Mouse (Mus musculus) adrenal gland, adult 2 months (tissue): ENCODE results near the gene Bckdhb. TPM values are rescaled to one million over a fixed set of nuclear protein-coding genes. Genes with fewer than 3 reads are reported as not detected.

ENCODE experiments used
- DNase-seq: peaks from one replicate; pipeline ENCODE4 v3.0.0; 2021
- polyA plus RNA-seq: library from polyadenylated mRNA; depleted of rRNA; stranded (reverse); fragments of >200 nt; gene quantifications from 2 replicates; pipeline ENCODE4 v1.2.3, GENCODE M21; 2012
- total RNA-seq, 2 experiments: library from RNA; stranded (reverse); gene quantifications; 2 replicates each; pipeline ENCODE4 v1.2.3; 2021

Gene Bckdhb
- total and polyA plus RNA-seq, 3 experiments = 20.7 to 104 (median 100) TPM

DNA sequence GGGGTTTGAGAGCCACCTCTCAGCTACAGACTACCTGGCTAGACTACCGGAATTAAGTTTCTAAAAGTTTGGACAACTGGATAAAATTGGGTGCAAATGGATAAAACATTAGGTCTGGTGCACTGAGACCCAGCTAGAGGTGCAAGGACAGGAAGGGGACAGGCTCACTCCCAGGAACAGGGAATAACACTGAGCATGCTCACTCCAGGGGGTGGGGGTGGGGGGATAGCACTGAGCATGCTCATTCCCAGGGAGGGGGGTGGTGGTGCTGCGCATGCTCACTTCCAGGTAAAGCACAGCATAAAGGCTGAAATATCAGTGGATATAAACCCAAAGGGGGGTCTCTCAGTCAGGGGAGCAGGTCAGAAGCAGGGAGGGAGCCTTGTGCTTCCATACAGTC lies 120.7 kb downstream of the Bckdhb start:
- DNase-seq = no peak

DNA sequence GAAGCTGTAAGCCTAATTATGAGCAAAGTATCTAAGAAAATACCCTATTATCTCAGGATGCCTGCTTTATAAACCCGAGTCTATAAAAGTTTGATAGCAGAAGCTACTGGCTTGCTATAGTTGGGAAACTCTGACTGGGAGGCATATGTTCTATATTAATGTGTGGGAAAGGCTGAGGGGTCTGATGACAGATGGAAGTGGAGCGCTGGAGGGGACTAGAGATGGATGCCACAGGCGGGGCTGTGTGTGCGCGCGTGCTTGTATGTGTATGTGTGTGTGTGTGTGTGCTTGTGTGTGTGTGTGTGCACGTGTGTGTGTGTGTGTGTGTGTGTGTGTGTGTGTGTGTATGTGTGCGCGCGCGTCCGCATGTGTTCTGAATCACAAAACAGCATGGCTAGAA lies 121.4 kb downstream of the Bckdhb start:
- no peak for DNase-seq

DNA sequence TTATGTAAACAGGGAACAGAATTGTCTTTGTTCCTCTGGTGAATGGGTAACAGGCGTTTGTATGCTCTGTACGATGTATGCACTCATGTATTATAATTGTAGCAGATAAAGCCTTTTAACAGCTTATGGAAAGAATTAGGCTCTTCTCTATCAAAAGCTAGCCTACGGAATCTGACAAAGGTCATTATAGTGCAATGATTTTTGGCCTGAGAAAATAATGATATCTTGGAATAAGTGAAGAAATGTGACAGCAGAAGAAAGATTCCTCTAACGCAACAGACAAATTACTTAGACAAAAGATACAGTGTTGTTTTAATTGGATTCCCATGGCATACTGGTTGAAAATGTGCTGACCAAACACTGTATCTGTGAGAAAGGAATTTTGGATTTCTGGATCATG lies 122.0 kb downstream of the Bckdhb start:
- DNase-seq = no peak

DNA sequence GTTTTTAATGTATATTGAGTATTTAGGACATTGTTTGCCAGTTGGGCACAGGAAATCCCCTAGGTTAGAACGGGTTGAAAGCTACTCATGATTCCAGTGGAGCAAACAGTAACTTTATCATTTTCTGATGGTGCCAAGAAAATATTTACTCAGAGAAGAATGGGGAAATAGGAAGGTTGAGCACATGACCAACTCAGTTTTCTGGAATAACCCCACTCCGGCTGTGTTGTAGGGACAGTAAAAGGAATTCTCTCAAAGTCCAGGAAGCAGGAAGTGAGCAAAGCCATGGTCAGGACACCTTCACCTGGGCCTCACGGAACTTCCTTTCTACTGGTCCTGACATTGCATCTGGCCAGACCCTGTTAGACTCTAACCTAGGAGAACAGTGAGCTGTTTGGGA lies 122.5 kb downstream of the Bckdhb start:
- no peak for DNase-seq

DNA sequence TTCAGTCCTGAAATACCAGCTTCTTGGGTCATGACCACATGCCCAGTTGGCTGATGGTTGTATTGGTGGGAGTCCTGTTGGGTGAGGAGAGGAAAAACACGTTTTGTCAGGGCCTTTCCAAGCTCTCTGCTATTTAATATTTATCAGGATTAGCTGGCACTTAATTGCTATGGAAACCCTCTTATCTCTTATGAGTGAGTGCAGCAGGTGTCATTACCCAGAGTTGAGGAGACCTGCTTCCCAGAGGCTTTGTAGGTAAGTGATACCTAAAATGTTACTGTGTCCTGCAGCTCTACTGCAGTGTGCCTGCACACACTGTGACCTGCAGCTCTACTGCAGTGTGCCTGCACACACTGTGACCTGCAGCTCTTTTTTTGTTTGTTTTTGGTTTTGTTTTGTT lies 124.2 kb downstream of the Bckdhb start:
- DNase-seq = no peak

DNA sequence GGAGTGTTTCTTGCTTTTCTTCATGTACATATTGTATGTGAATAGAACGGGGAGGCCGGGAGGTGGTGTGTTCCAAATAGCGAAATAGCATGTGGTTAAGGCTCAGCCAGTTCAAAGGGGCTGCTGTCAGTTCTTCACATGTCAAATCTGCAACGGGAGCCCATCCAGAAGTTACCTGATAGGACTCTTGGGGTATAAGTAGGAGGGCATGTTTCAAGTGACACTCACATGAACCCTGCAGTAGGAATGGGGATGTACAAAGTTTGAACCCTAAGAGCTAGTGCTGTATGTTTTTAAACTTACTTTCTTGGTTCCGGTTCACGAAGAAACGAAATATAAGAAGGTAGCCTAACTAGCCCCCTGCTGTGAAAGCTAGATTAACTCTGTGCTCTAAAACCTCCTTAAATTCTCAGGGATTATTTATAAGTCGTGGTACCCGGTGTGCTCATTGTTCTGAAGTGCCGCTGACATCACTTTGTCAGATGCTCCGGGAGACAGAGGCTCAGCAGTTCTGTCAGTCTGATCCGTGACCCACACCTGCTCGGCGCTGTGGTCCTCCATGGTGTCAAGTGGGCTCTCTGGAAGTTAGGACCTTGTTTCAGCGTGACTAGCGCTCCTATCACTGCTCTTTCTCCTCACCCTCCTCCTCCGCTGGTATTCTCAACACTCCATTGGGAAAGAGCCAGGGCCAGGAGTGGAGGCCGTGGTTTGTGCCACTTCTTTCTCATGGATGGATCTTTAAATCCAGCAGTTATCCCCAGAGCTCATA lies 126.1 kb downstream of the Bckdhb start:
- DNase-seq = no peak

DNA sequence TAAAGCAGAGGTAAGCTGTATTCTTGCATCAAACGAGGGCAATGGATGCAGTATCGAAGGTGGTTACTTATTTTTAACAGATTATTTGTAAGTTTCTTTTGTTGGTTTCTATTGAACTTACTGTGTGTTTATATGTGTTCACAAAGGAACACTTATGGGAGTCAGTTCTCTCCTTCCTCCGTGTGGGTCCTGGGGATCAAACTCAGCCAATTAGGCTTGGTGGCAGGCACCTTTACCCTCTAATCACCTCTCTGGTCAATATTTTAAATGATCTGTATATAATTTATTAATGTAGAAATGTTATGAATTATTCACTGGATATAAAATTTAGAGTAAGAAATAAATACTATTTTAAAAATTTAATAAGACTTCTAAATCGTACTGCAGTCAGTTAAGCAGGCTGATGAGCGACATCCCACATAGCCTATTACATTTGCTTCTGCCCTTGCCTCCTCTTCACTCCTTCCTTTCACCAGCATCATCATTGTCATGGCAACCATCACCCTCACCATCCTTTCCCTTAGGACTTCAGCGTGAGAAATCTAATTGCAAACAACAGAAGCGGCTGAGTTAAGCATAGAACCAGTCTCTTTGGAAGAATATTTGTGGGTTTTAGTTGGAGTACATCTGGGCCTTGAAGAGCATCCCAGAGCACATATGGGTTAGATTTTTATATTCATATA lies 130.3 kb downstream of the Bckdhb start:
- DNase-seq = no peak

DNA sequence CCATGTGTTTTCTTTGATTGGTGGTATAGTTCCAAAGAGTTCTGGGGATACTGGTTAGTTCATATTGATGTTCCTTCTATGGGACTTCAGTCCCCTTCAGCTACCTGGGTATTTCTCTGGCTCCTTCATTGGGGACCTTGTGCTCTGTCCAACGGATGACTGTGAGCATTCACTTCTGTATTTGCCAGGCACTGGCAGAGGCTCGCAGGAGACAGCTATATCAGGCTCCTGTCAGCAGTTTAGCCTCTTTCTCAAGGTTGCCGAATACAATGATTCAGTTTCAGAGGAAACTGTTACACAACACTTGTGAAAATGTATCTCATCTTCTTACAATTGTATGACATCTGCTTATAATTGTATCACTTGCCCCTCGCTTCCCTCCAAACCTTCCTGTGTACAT lies 135.8 kb downstream of the Bckdhb start:
- DNase-seq = peak; percentile 48

DNA sequence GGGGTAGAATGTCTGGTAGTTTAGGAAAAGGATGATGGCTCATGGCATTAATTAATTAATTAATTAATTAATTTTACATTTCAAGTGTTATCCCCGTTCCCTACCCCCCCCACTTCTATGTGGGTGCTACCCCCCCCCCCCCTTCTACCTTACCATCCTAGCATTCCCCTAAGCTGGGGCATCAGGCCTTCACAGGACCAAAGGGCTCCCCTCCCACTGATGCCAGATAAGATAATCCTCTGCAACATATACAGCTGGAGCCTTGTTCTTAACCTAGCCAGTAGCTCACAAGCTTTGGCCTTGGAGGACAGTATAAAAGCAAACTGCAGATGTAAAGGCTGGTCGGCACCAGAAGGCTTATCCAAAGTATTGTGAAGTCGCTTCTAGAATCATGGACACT lies 138.7 kb downstream of the Bckdhb start:
- no peak for DNase-seq

DNA sequence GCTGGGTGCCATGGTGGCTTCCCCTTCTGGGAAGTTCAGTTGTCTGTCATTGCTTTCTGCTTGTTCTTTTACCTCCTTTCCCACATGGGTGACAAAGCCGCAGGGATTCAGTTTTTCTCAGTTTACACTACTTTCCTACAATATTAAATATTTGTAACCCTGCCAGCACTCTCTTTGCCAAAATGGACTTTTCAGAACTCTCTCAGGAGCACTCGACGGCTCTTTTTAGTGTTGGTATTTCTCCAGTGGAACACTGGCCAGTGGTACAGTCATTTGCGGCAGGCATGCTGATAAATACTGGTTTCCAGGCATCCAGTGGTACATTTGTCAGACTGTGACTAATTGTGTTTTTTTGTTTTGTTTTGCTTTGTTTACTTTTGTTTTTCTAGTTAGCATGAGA lies 139.2 kb downstream of the Bckdhb start:
- DNase-seq = no peak

DNA sequence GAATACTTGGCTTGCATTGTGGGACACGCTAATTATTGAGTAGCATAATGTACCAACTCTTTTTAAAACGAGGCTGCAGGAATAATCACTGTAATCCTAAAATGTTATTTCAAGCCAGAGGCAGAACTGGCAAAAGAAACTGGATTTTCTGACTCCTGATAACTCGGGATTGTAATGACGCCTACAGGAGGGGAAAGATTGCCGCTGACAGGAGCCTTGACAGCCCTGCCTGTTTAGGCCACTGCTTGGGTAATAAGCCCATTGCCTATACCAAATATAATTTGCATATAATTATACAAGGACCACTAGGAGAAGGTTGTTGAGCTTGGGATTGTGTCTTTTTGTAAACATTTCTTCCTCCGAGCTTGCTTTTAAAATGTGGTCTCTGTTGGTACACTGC lies 145.3 kb downstream of the Bckdhb start:
- no peak for DNase-seq

DNA sequence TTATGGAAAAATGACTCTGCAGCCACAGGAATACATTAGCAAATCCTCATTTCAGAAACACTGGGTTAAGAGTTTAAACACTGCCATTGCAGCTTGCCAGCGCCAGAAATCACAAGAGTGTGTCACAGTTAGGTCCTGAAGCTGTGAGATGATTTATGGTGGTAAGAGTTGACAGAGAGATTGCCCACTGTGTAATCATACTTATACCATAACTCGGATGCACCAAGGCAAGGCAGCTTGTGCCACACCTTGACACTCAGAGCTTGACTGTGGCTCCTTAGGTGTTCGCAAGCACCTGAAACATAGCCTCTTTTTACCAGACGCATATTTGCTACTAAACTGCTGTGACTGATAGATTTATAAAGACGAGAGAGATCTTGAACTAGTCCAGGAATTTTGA lies 145.8 kb downstream of the Bckdhb start:
- DNase-seq = no peak

DNA sequence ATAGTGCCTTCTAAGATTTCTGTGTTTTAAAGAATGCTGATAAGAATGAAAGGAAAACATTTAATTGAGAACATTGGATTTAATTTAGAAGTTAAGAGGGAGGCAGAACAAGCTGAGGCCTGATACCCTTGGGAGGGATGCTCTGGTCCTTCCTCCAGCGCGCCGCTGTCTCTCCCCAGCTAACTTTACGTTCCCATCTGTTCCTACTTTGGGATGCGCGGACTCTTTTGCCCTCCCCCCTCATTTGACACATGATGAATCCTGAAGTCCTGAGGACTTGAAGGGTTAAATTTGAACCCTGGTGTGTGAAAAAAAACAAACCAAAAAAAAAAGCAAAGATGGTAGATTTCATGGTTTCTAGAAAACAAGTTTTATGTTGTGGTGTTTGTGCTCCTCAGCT lies 147.6 kb downstream of the Bckdhb start:
- no peak for DNase-seq

DNA sequence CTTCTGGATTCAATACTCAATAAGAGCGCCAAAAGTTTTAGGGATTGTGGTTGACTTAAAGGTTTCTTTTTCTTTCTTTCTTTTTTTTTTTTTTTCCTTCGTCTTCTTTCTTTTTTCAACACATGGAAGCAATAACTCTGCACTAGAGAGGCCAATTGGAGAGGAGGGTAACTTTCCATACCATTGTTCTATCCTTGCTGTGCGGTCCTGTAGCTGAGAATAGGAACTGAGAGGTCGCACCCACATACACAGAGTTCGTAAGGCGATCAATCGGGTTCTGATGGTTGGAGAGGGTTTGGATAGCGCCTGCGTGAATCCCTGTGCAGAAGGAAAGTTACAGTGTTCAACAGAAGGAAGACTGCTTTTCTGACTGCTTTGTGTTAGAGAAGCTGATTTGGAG lies 148.3 kb downstream of the Bckdhb start:
- no peak for DNase-seq

DNA sequence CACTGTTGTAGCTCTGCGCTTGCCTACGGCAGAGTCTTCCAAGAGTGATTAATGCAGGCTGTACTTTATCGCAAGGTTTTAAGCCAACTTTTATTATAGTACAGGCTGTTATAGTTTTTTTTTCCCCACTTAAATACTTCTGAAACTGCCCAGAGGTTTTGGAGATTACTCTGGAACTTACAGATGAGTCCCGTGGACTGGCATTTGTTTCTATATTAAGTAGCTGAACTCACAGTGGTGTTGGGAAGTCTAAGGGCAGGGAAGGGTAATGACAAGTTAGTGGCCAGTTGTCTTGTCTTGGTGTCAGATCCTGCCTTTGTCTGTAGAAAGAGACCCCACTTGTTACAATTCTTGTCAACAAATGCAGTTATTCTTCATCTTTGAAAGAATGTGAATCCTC lies 158.6 kb downstream of the Bckdhb start:
- no peak for DNase-seq

DNA sequence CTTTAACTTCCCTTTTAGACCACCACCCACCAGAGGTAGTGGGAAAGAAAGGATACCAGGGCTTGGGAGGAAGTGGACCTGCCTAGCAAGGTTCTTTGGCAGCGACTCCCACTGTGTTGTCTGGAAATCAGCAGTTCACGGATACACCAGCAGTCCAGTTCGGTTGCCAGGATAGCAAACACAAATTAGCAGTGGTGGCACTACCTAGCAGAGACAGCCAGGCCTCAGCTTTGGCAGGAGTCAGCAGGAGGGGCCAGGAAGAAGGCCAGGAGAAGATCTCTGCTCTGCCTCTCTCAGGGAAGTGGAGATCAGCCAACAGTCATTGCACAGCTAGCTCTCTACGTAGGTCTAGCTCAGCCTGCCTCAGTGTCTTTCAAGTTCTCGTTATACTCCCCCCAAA lies 159.7 kb downstream of the Bckdhb start:
- DNase-seq = peak; percentile 16

DNA sequence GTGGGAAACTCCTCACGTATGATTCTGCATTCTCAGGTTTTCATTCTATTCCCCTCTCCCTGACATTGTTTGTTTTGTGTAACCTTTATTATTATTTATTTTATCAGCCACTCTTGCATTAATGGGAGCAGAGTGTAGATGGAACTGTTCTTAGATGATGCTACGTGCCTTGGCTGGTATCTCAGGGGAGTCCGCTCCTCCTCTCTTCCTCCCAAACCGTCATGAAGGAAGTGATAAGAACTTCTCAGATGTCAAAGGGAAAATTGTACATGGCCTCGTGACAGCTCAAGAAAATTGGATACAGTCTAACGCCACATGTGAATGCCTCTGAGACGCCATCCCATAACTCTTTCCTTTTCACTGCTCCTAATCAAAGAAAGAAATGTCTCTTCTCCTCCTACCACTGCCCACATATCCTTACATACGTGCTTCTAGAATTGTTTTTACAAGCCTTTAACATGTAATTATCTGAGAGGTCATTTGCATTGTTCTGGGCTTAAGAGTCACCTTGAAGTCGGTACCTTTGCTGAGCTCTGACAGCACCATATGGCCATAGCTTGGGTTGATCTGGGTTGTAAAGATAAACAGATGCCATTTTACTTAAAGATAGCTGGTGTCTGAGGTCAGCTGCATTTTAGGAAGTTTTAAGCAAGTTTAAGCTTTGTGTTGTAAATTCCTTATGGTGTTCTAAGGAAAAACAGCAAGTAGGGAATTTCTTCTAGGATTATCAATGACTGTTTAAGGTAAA lies 165.5 kb downstream of the Bckdhb start:
- DNase-seq = no peak

DNA sequence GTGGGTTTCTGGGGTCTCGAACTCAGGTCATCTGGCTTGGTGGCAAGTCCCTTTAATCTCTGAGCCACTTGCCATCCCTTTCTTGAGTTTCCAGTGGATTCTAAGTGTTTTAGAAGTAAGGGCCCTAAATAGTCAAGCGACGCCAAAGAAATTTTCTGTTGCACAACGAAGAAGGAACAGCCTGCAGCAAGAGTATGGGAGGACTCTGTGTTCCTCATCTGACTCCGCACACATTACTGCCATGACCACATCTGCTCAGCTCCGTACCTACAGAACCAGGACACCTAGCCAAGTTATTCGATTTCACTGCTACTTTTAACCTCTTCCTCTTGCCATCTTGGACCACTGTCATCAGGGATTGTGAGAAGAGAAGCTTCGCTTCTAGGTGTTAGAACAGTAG lies 168.0 kb downstream of the Bckdhb start:
- DNase-seq = no peak

DNA sequence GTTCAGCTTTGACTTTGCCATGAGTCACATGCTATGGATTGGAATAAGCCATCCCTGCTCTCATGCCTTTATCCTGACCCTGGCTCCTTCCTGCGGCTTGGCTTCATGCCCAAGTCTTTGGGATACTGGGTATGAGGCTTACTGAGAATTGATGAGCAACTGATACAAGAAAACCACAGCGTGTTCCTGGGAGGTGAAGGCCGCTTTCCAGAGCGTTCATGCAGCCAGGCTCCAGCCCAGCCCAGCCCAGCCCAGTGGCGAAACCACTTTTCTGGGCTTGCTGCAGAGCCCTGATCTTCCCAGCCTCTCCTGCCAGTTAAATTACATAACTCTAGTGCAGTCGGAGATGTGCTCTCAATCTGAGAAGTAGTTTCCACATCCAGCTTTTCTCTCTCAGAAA lies 169.2 kb downstream of the Bckdhb start:
- DNase-seq = peak; percentile 87

DNA sequence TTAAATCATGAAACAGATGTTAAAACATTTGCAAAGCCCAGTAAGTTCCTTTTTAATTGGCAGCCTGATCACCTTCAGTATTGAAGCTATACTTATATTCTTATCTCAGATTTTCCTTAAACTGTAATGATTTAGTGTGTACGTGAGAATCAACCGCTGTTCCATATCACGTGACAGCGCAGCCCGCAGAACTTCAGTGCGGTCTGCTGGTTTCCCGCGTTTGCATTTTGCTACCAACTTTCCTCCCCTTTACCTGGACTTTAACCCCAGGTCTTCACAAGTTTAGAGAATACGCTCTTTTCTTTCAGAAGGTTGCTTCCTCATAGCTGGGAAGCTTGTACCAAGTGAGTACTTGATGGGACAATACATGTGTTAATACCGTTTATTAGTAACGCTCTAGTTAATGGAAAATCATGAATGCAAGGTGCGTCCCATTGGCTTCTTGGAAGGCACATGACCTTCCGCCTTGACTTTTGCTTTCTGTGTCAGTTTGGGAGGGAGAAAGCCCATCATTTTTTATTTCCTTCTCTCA lies 171.6 kb downstream of the Bckdhb start:
- no peak for DNase-seq

DNA sequence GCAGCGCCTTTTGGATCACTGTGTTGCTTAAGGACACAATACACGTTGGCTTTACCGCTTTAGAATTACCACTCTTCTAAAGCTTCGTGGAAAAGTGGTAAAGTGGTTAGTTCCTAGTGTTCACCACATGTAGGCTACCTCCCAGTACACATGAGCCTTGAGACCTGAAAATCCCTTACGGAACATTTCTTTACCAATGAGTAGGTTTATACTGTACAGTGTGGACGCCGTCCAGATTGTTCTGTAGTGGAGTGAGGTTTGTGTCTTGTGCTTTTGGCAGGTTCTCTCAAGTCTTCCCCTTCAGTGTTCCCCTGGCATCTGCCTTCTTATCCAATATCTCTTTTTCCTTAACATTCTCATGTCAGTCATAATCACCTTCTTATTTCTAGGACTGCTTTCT lies 178.4 kb downstream of the Bckdhb start:
- DNase-seq = no peak

DNA sequence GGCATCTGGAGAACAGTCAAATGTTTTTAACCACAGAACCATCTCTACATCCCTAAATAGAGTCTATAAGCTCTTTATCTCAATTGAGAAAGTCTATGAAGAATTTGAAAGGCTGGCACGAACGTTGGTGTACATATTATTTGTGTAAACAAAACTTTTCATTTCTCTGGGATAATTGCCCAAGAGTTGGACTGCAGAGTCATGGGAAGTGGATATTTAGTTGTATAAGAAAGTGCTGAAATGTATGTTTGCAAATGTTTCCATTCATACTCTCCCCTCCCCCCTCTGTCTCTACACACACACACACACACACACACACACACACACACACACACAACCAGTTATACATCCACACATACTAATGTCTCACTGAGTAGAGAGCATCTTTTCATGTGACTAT lies 181.5 kb downstream of the Bckdhb start:
- no peak for DNase-seq
